Mouse (Mus musculus) frontal cortex, adult (tissue): ENCODE measurements around the gene Erp29.
A peak's percentile ranks its signal among the peaks of the same experiment; 100 is the strongest.

Source experiments
- ATAC-seq: cut with Nextera tagmentation; 2 replicates; pipeline ENCODE4 v1.9.2; 2017; ENCODE audit warnings: mild to moderate bottlenecking, moderate library complexity, mixed read lengths; ENCODE audit not compliant: low TSS enrichment

Erp29 gene

GRCm38 (mm10) chr5:121389106-121389505 is 63.2 kb downstream of the Erp29 start:
- peak; percentile 38; the same call in 1 of the 2 replicates for ATAC-seq

- ATAC-seq, result no peak
These were observed 65.2 kb downstream of the Erp29 start for GRCm38 (mm10) chr5:121387126-121387525.

GRCm38 (mm10) chr5:121386120-121386909 is 66.0 kb downstream of the Erp29 start:
- peak; percentile 35; the same call in 1 of the 2 replicates for ATAC-seq

- ATAC-seq, result peak; percentile 71
These were observed 66.7 kb downstream of the Erp29 start, which contains the start of gene Trafd1 for GRCm38 (mm10) chr5:121385461-121386119. Gene Trafd1 (minus strand): TSS chr5:121385632.

- peak; percentile 32; the same call in 1 of the 2 replicates for ATAC-seq
These were observed 67.4 kb downstream of the Erp29 start for GRCm38 (mm10) chr5:121384757-121385460.

- no peak for ATAC-seq
These were observed 68.2 kb downstream of the Erp29 start for GRCm38 (mm10) chr5:121383857-121384756.

- ATAC-seq, result no peak
These were observed 71.6 kb downstream of the Erp29 start for GRCm38 (mm10) chr5:121380692-121381091.

- peak; percentile 44 for ATAC-seq
These were observed 73.5 kb downstream of the Erp29 start for GRCm38 (mm10) chr5:121378678-121379256.
